Mouse (Mus musculus): Measurements from ENCODE around the gene Fbxl17.

GRCm38 (mm10) chr17:63273353-63273752, 226.5 kb downstream of the Fbxl17 start:
- TF ChIP-seq CTCF (IDR thresholded peaks at IDR 0.05) (no peak), POLR2A (IDR thresholded peaks at IDR 0.05; ENCODE audit: insufficient read depth, low read depth, low read length) (no peak)
